Mouse (Mus musculus): Measurements from ENCODE around the gene Scn11a.

Scn11a gene

GRCm38 (mm10) chr9:119825297-119825696, at the start of gene Scn11a:
Scn11a (minus strand) TSS chr9:119825456.
- in situ Hi-C loops (cut with MboI; ENCODE audit: low pct_unique_long_range_greater_than_20kb in 1 of 2, low sequenced_read_pairs in 2 of 2, unreplicated experiment in 1 of 2): no loop called here

DNA sequence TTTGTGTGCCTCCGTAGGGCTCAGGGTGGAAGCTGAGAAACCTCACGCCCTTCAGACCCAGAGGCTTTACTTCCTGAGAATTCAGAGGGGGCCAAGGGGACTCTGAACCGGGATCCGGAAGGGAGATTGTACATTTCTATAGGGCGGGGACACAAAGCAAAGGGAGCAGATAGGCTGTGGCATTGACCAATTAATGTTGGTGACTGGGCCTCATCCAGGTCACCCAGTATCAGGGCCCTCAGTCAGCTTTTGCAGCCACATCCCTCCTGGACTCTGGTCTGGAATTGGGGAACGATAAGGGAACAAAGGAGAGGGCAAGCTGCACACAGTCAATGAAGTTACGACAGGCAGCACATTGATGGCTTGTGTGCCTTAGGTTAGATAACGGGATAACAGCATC, 28.9 kb upstream of the Scn11a start:
- in situ Hi-C loops (cut with MboI; ENCODE audit: low pct_unique_long_range_greater_than_20kb in 1 of 2, low sequenced_read_pairs in 2 of 2, unreplicated experiment in 1 of 2): no loop called here

DNA sequence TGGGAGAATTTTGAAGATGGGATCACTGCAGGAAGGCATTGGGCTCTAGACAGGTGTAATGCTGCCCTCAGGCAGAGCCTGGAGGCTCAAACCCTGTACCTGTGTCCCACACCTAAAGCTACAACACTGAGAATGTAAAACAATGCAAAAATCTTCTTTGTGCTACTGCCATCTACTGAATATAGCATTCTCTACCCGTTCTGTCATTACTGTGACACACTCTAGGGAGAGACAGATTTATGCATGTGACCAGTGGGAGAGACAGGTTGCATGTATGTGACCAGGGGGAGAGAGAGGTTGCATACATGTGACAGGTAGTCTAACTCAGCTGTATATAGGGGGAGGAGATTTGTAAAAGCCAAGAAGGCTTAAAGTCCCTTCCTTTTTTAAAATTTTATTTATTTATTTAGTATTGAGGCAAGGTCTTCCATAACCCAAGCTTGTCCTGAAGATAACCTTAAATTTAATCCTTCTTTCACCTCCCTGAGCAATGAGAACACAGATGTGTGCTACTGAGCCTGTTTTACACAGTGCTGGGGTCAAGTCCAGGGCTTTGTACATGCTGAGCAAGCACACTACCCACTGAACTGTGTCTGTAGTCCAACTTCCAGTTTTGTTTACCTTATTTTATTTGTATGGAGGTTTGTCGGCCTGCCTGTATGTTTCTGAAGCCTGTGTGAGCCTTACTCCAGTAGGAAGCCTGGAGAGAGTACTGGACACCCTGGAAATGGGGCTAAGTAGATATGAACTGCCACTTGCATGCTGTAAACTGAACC, 28.0 kb upstream of the Scn11a start:
- in situ Hi-C loops (cut with MboI; ENCODE audit: low pct_unique_long_range_greater_than_20kb in 1 of 2, low sequenced_read_pairs in 2 of 2, unreplicated experiment in 1 of 2): no loop called here

DNA sequence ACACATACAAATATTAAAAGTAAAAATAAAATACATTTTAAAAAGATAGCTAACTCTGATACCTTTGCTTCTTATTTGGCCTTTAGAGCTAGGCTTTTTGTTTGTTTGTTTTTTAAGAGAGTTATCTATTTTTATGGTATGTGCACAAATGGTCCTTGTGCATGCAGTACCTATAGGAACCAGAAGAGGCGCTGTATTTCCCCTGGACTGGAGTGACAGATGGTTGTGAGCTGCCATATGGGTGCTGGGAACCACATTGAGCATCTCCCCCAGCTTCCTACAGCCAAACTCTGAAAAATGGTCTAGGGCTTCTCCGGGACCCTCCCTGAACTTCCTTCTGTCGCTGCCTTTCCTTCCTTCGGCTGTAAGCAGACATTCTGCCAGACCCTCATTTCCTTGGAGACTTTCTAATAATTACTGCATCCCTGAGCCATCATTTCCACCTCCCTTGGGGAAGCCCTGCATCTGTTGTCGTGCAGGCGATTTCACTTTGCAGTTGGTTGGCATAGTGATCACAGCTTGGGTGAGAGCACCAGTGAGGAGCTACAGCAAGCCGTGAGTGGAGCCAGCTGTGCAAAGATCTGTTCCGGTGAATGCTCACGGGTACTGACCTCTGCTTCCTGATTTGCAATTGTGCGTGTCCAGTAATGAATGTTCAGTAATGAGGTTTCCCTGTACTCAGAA, 27.2 kb upstream of the Scn11a start:
- in situ Hi-C loops (cut with MboI; ENCODE audit: low pct_unique_long_range_greater_than_20kb in 1 of 2, low sequenced_read_pairs in 2 of 2, unreplicated experiment in 1 of 2): no loop called here

DNA sequence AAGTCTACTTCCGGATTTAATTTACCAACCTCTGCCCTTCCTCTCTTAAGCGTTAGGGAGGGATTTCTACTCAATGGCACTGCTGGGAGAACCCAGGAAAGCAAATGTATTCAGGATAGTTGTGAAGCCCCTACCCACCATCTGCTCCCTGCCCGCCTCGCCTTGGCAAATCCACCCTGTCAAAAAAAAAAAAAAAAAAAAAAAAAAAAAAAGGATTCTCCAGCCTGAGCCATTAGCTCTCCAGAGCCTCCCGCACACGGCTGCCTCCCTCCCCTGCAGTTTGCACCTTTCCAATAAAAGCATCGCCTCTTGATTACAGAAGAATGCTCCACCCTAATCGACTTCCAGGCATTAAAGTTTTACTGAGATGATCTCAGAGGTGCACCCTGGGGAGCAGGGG, 24.0 kb upstream of the Scn11a start:
- in situ Hi-C loops (cut with MboI; ENCODE audit: low pct_unique_long_range_greater_than_20kb in 1 of 2, low sequenced_read_pairs in 2 of 2, unreplicated experiment in 1 of 2): no loop called here

DNA sequence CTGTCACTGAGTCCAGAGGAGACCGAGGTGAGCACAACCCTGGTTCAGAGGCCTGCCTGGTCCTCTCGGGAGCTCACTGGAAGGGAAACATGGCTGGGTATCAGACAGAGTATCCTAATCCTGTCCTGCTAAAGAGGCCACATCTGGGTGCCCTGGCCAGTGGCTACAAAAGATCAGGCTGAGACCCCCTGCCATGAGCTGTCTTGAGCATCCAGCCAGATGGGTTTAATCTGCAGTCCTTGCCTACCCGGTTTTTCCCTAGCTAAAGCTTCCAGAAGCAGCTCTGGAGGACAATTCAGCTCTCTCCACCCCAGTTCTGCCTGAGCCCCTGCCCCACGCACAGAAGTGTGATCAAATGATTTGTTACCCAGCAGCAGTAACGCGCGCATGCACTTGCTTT, 23.4 kb upstream of the Scn11a start:
- in situ Hi-C loops (cut with MboI; ENCODE audit: low pct_unique_long_range_greater_than_20kb in 1 of 2, low sequenced_read_pairs in 2 of 2, unreplicated experiment in 1 of 2): no loop called here

GRCm38 (mm10) chr9:119847187-119847586, 21.9 kb upstream of the Scn11a start:
- in situ Hi-C loops (cut with MboI; ENCODE audit: low pct_unique_long_range_greater_than_20kb in 1 of 2, low sequenced_read_pairs in 2 of 2, unreplicated experiment in 1 of 2): no loop called here

- in situ Hi-C loops (cut with MboI; ENCODE audit: low pct_unique_long_range_greater_than_20kb in 1 of 2, low sequenced_read_pairs in 2 of 2, unreplicated experiment in 1 of 2): no loop called here
Measured at GRCm38 (mm10) chr9:119844724-119845123, 19.5 kb upstream of the Scn11a start.

- in situ Hi-C loops (cut with MboI; ENCODE audit: low pct_unique_long_range_greater_than_20kb in 1 of 2, low sequenced_read_pairs in 2 of 2, unreplicated experiment in 1 of 2): no loop called here
Measured at GRCm38 (mm10) chr9:119843549-119843948, 18.3 kb upstream of the Scn11a start.

GRCm38 (mm10) chr9:119842541-119843169, 17.4 kb upstream of the Scn11a start:
- in situ Hi-C loops (cut with MboI; ENCODE audit: low pct_unique_long_range_greater_than_20kb in 1 of 2, low sequenced_read_pairs in 2 of 2, unreplicated experiment in 1 of 2): no loop called here

- in situ Hi-C loops (cut with MboI; ENCODE audit: low pct_unique_long_range_greater_than_20kb in 1 of 2, low sequenced_read_pairs in 2 of 2, unreplicated experiment in 1 of 2): no loop called here
Measured at GRCm38 (mm10) chr9:119842091-119842490, 16.8 kb upstream of the Scn11a start.

DNA sequence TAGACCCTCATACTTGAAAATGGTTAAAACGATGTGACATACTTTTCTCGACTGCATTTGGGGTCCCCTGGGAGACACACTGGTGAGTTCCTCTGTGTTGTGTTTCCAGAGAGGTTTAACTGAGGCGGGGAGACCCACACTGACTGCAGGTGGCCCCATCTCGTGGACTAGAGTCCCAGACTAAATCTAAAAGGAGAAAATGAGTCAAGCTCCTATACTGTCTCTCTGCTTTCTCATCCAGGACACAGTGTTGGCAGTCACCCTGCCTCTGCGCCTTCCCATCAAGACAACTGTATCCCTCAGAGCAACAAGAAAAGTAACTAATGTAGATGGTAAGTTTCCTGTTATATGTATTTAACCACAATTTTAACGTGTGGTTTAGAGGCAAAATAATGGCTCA, 15.9 kb upstream of the Scn11a start:
- in situ Hi-C loops (cut with MboI; ENCODE audit: low pct_unique_long_range_greater_than_20kb in 1 of 2, low sequenced_read_pairs in 2 of 2, unreplicated experiment in 1 of 2): no loop called here

- in situ Hi-C loops (cut with MboI; ENCODE audit: low pct_unique_long_range_greater_than_20kb in 1 of 2, low sequenced_read_pairs in 2 of 2, unreplicated experiment in 1 of 2): loop anchor here (10.0 kb wide), 2 partner anchors 49 to 59 kb away; partner anchors contain the start of gene Wdr48 (in 1 of the 2)
Measured at GRCm38 (mm10) chr9:119835581-119836125, 10.4 kb upstream of the Scn11a start.

- in situ Hi-C loops (cut with MboI; ENCODE audit: low pct_unique_long_range_greater_than_20kb in 1 of 2, low sequenced_read_pairs in 2 of 2, unreplicated experiment in 1 of 2): loop anchor here (10.0 kb wide), 2 partner anchors 54 to 64 kb away; partner anchors contain the start of gene Wdr48 (in 1 of the 2)
Measured at GRCm38 (mm10) chr9:119831001-119831400, 5.7 kb upstream of the Scn11a start.

GRCm38 (mm10) chr9:119823722-119824121, 1.5 kb downstream of the Scn11a start:
- in situ Hi-C loops (cut with MboI; ENCODE audit: low pct_unique_long_range_greater_than_20kb in 1 of 2, low sequenced_read_pairs in 2 of 2, unreplicated experiment in 1 of 2): no loop called here

- in situ Hi-C loops (cut with MboI; ENCODE audit: low pct_unique_long_range_greater_than_20kb in 1 of 2, low sequenced_read_pairs in 2 of 2, unreplicated experiment in 1 of 2): no loop called here
Measured at GRCm38 (mm10) chr9:119813631-119814030, 11.6 kb downstream of the Scn11a start.

- in situ Hi-C loops (cut with MboI; ENCODE audit: low pct_unique_long_range_greater_than_20kb in 1 of 2, low sequenced_read_pairs in 2 of 2, unreplicated experiment in 1 of 2): no loop called here
Measured at GRCm38 (mm10) chr9:119806491-119806890, 18.8 kb downstream of the Scn11a start.

DNA sequence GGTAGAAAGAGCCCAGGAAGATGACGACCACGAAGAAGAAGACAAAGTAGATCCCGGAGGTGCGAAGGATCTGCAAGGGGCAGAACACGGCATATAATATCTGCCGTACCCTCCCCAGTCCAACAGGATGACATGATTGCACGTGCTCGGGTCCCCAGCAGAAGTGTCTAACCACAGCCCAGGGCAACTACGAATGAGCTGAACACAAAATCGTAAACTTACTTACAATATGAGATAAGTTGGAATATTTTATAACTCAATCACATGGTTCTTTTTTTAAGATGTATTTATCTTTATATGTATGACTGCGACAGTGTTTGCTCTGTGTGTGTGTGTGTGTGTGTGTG, 20.8 kb downstream of the Scn11a start:
- in situ Hi-C loops (cut with MboI; ENCODE audit: low pct_unique_long_range_greater_than_20kb in 1 of 2, low sequenced_read_pairs in 2 of 2, unreplicated experiment in 1 of 2): no loop called here

- in situ Hi-C loops (cut with MboI; ENCODE audit: low pct_unique_long_range_greater_than_20kb in 1 of 2, low sequenced_read_pairs in 2 of 2, unreplicated experiment in 1 of 2): no loop called here
Measured at GRCm38 (mm10) chr9:119803845-119804500, 21.3 kb downstream of the Scn11a start.
